Mouse (Mus musculus): ENCODE data around the gene Atp8b4. TPM values are rescaled to one million over a fixed set of nuclear protein-coding genes. Genes with fewer than 3 reads are reported as not detected.
"Not testable (repeated sequence)": the region's sequence is repeated elsewhere in the genome, so short reads cannot be mapped to it uniquely, and the experiment has no call there.

Atp8b4 gene
- polyA plus RNA-seq, 1 experiment from 2014 or later = 1.7 TPM

DNA sequence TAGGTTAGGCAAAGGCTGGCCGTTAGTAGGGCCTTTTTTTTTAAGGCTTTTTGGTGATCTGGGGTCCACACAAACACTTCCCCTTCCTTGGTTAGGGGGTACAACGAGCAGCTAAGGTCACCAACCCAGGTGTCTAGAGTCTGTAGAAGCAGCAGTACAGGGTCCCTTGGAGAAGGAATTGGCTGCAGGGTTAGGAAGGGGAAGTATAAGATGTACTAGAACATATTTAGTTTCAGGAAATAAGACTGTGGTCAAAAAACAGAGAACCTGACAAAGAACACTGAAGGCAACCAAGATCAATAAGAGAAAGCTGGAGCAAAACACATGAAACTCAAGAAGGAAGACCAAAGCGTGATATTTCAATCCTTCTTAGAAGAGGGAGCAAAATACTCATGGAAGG lies 30.1 kb upstream of the Atp8b4 start:
- ATAC-seq = no peak
- Histone ChIP-seq H3K4me3 (ENCODE audit: low read depth, low read length) (no peak overlapping the region), H3K4me2 (replicated peaks; ENCODE audit: low read depth, low read length) (no peak overlapping the region), H3K27ac (ENCODE audit: low read length) (no peak overlapping the region), H3K9me3 (ENCODE audit: low read length) (no peaks in the 10 kb centered on the region), H3K4me1 (ENCODE audit: insufficient read depth, low read depth, low read length) (no peaks in the 10 kb centered on the region), H3K9ac (replicated peaks; ENCODE audit: low read depth) (no peak overlapping the region), H3K27me3 (replicated peaks; ENCODE audit: insufficient read depth, low read length) (no peaks in the 10 kb centered on the region), H3K36me3 (ENCODE audit: insufficient read depth, low read length) (no peaks in the 10 kb centered on the region)
- 61% methylated on average over 3 of the region's 3 CpGs for WGBS
- TF ChIP-seq EP300 (IDR thresholded peaks at IDR 0.05) = no peak
- TF ChIP-seq CTCF (IDR thresholded peaks at IDR 0.05) = no peak
- no peak for DNase-seq (ENCODE audit: low spot score)

DNA sequence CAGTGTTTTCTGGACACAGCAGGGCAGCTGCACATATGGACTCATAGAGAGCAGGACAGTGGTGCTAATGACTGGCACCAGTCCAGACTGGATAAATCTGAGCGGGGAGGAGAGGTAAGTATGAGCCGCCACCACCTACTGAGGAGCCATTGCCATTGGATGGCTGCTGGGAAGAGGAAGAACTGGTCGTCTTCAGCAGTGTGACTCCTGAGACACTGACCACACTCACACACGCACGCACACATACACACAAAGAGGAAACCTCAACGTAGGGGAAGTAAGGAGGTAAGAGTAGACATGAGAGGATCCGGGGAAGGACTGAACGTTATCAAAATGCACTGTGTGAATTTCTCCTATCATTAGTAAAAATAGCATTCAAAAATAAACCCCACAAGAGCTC lies 27.0 kb upstream of the Atp8b4 start:
- no peak overlapping the region for H3K27ac ChIP-seq (ENCODE audit: low read length)
- no peaks in the 10 kb centered on the region for H3K4me1 ChIP-seq (ENCODE audit: insufficient read depth, low read depth, low read length)
- WGBS = 76% methylated on average over 8 of the region's 8 CpGs
- H3K36me3 ChIP-seq (ENCODE audit: insufficient read depth, low read length) = no peaks in the 10 kb centered on the region
- H3K9ac ChIP-seq (replicated peaks; ENCODE audit: low read depth) = no peak overlapping the region
- no peak overlapping the region for H3K4me3 ChIP-seq (ENCODE audit: low read depth, low read length)
- no peak for ATAC-seq
- no peak for DNase-seq (ENCODE audit: low spot score)
- no peak for TF ChIP-seq EP300 (IDR thresholded peaks at IDR 0.05)
- TF ChIP-seq CTCF (IDR thresholded peaks at IDR 0.05) = no peak
- H3K4me2 ChIP-seq (replicated peaks; ENCODE audit: low read depth, low read length) = no peak overlapping the region
- H3K27me3 ChIP-seq (replicated peaks; ENCODE audit: insufficient read depth, low read length) = no peaks in the 10 kb centered on the region
- H3K9me3 ChIP-seq (ENCODE audit: low read length) = no peaks in the 10 kb centered on the region

DNA sequence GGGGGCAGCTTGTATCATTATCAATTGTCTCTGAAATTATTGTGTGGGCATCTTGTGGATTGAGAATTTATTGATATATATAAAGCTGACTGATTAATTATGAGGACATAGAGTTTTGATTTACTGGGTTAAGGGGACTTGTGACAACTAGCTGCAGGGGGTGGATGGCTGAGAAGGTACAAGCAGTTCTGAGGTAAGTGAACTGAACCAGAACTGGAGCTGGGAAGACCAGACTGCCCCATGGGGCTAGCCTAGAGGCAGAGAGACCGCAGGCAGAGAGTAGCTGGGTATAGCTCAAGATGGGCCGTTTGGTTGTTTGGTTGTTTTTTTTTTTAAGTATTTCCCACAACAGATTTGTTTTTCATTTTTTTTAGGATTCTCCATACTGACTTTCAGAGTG lies 23.8 kb upstream of the Atp8b4 start:
- no peak overlapping the region for H3K9ac ChIP-seq (replicated peaks; ENCODE audit: low read depth)
- H3K27ac ChIP-seq (ENCODE audit: low read length) = no peak overlapping the region
- H3K36me3 ChIP-seq (ENCODE audit: insufficient read depth, low read length) = no peaks in the 10 kb centered on the region
- no peaks in the 10 kb centered on the region for H3K4me1 ChIP-seq (ENCODE audit: insufficient read depth, low read depth, low read length)
- H3K4me2 ChIP-seq (replicated peaks; ENCODE audit: low read depth, low read length) = no peak overlapping the region
- H3K4me3 ChIP-seq (ENCODE audit: low read depth, low read length) = no peak overlapping the region
- ATAC-seq (no peak), DNase-seq (ENCODE audit: low spot score) (no peak)
- TF ChIP-seq EP300 (IDR thresholded peaks at IDR 0.05) (no peak), CTCF (IDR thresholded peaks at IDR 0.05) (no peak)
- H3K9me3 ChIP-seq (ENCODE audit: low read length) = no peaks in the 10 kb centered on the region
- H3K27me3 ChIP-seq (replicated peaks; ENCODE audit: insufficient read depth, low read length) = no peaks in the 10 kb centered on the region
- 77% methylated on average over 2 of the region's 2 CpGs for WGBS

DNA sequence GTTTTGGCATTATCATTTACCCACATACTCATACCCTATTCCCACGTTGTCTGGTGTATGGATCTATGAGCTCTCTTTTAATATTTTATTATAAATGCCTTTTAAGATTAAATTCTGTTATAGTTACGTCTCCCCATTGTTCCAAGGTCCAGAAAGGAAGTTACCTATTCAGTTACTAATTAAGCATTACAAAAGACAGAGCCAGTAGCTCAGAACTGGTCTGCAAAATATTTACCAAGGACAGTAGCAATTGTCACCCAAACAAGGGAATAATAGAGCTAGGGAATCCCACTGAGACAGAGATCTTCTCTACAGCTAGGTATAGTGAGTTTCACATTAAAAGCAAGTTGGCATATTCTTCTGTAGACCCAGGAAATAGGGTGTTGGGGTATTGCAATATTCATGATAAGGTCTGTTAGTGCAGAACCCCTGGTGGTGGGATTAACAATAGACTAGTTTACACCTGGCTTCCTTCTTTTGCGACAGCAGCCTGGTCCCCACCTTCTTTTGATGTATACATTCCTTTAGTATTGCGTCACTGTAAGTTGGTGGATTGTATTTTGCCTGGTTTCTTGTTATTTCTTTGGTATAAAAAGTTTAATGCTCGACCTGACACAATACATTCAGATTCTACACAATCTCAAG lies 22.7 kb upstream of the Atp8b4 start:
- not testable (repeated sequence) for H3K9me3 ChIP-seq (ENCODE audit: low read length); H3K4me2 ChIP-seq (replicated peaks; ENCODE audit: low read depth, low read length); H3K27ac ChIP-seq (ENCODE audit: low read length); H3K4me1 ChIP-seq (ENCODE audit: insufficient read depth, low read depth, low read length); DNase-seq (ENCODE audit: low spot score); H3K4me3 ChIP-seq (ENCODE audit: low read depth, low read length); H3K9ac ChIP-seq (replicated peaks; ENCODE audit: low read depth); ATAC-seq; H3K36me3 ChIP-seq (ENCODE audit: insufficient read depth, low read length); H3K27me3 ChIP-seq (replicated peaks; ENCODE audit: insufficient read depth, low read length)
- WGBS = 53% methylated on average over 5 of the region's 5 CpGs

DNA sequence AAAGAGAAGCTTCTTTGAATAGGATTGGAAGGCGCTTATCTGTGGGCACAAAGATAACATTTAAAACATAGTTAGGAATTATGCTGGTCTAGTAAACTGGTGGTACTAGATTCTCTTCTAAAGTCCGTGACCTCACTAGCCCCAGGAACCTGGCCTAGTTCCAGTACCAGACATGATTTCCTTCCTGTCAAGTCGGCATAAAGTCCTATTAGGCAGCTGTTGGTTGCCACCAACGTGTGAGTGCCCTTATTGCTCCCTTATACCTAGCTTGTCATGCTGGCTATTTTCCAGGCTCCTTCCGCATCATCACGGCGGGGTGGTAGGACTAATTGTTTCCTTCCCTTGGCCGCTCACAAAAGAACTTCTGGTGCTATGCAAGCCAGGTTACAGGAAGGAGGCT lies 21.6 kb upstream of the Atp8b4 start:
- Histone ChIP-seq H3K4me1 (ENCODE audit: insufficient read depth, low read depth, low read length) (no peaks in the 10 kb centered on the region), H3K27ac (ENCODE audit: low read length) (no peak overlapping the region), H3K4me3 (ENCODE audit: low read depth, low read length) (no peak overlapping the region), H3K9ac (replicated peaks; ENCODE audit: low read depth) (no peak overlapping the region), H3K36me3 (ENCODE audit: insufficient read depth, low read length) (no peaks in the 10 kb centered on the region), H3K27me3 (replicated peaks; ENCODE audit: insufficient read depth, low read length) (no peaks in the 10 kb centered on the region), H3K9me3 (ENCODE audit: low read length) (no peaks in the 10 kb centered on the region), H3K4me2 (replicated peaks; ENCODE audit: low read depth, low read length) (no peak overlapping the region)
- ATAC-seq (no peak), DNase-seq (ENCODE audit: low spot score) (no peak)
- TF ChIP-seq CTCF (IDR thresholded peaks at IDR 0.05) (no peak), EP300 (IDR thresholded peaks at IDR 0.05) (no peak)
- 47% methylated on average over 8 of the region's 8 CpGs for WGBS

DNA sequence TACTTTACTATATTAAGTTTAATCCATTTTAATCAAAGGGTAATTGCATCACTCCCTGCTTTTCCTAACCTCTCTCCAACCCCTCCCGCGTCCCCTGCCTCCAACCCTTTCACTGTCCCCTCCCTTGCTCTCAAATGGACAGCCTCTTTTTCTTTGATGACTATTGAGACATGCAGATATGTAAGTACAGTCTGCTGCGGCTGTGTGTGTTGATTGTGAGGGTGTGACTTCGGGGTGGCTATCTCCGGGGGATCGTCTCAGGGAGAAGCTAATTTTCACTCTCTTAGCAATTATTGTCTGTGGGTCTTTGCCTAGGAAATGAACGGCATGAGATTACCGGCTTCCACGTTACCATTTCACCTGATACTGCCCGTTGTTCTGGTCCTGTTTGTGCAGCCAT lies 21.0 kb upstream of the Atp8b4 start:
- no peaks in the 10 kb centered on the region for H3K4me1 ChIP-seq (ENCODE audit: insufficient read depth, low read depth, low read length)
- H3K36me3 ChIP-seq (ENCODE audit: insufficient read depth, low read length) = no peaks in the 10 kb centered on the region
- H3K9me3 ChIP-seq (ENCODE audit: low read length) = no peaks in the 10 kb centered on the region
- H3K27me3 ChIP-seq (replicated peaks; ENCODE audit: insufficient read depth, low read length) = no peaks in the 10 kb centered on the region
- WGBS = 71% methylated on average over 10 of the region's 10 CpGs
- H3K27ac ChIP-seq (ENCODE audit: low read length) = no peak overlapping the region
- DNase-seq (ENCODE audit: low spot score) (no peak), ATAC-seq (no peak)
- no peak for TF ChIP-seq EP300 (IDR thresholded peaks at IDR 0.05)
- H3K9ac ChIP-seq (replicated peaks; ENCODE audit: low read depth) = no peak overlapping the region
- H3K4me3 ChIP-seq (ENCODE audit: low read depth, low read length) = no peak overlapping the region
- no peak overlapping the region for H3K4me2 ChIP-seq (replicated peaks; ENCODE audit: low read depth, low read length)

DNA sequence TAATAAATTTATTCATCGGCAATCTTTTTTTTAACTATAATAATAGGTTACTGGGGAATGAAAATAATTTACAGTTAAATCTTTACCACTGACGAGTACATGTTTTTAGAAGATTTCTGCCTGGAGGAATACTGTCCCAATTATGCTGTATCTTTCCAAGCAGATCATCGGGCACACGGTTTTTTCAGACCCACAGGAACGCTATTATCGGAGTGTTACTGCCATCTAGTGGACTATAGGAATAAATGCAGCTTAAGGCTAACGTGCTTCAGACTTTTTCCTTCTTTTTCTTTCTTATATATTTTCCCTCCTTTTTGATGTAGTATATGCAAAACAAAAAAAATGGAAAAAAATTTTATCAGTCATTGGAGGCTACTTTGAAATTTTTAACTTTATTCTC lies 20.4 kb upstream of the Atp8b4 start:
- no peaks in the 10 kb centered on the region for H3K4me1 ChIP-seq (ENCODE audit: insufficient read depth, low read depth, low read length)
- DNase-seq (ENCODE audit: low spot score) = peak; percentile 91
- no peak overlapping the region for H3K4me3 ChIP-seq (ENCODE audit: low read depth, low read length)
- WGBS = 14% methylated on average over 7 of the region's 7 CpGs
- no peak overlapping the region for H3K9ac ChIP-seq (replicated peaks; ENCODE audit: low read depth)
- TF ChIP-seq EP300 (IDR thresholded peaks at IDR 0.05) (no peak), CTCF (IDR thresholded peaks at IDR 0.05) (peak; percentile 88)
- ATAC-seq = peak; percentile 49
- no peak overlapping the region for H3K4me2 ChIP-seq (replicated peaks; ENCODE audit: low read depth, low read length)
- H3K9me3 ChIP-seq (ENCODE audit: low read length) = no peaks in the 10 kb centered on the region
- H3K27me3 ChIP-seq (replicated peaks; ENCODE audit: insufficient read depth, low read length) = no peaks in the 10 kb centered on the region
- no peaks in the 10 kb centered on the region for H3K36me3 ChIP-seq (ENCODE audit: insufficient read depth, low read length)
- H3K27ac ChIP-seq (ENCODE audit: low read length) = no peak overlapping the region
